Mouse (Mus musculus) ES-E14 (cell line): ENCODE measurements around the gene Fam25c. TPM values are rescaled to one million over a fixed set of nuclear protein-coding genes. Genes with fewer than 3 reads are reported as not detected.

Source experiments
- DNase-seq: peaks from one replicate; pipeline ENCODE4 v3.0.0-alpha.2; 2013; ENCODE audit warnings: low read depth, low spot score
- H3K27ac ChIP-seq: 2 replicates; pipeline ENCODE4 v1.5.1; 2012; ENCODE audit warnings: low read depth, mild to moderate bottlenecking, low read length, moderate library complexity, mixed read lengths; ENCODE audit not compliant: poor library complexity, insufficient read depth, severe bottlenecking
- H3K36me3 ChIP-seq: 2 replicates; pipeline ENCODE4 v1.6.1; 2012; ENCODE audit warnings: mild to moderate bottlenecking, low read length, moderate library complexity, mixed read lengths; ENCODE audit not compliant: control insufficient read depth, poor library complexity, insufficient read depth, severe bottlenecking
- H3K4me1 ChIP-seq, 2 experiments: fragments of 150-350 bp in 1 of 2; sonication (generic) in 1 of 2; 2 replicates each; pipeline ENCODE4 v1.6.1; 2012; ENCODE audit warnings: low read length in 2 of 2, mild to moderate bottlenecking in 1 of 2, mixed read lengths in 1 of 2; ENCODE audit not compliant: control insufficient read depth in 2 of 2, insufficient read depth in 2 of 2, poor library complexity in 1 of 2
- H3K4me3 ChIP-seq, 2 experiments: fragments of 150-350 bp in 1 of 2; sonication (generic) in 1 of 2; 2 replicates each; pipeline ENCODE4 v1.5.1; 2012; ENCODE audit warnings: low read length in 2 of 2, low read depth in 1 of 2, mild to moderate bottlenecking in 1 of 2, mixed read lengths in 1 of 2; ENCODE audit not compliant: insufficient read depth in 1 of 2, poor library complexity in 1 of 2, severe bottlenecking in 1 of 2
- H3K9ac ChIP-seq: 2 replicates; pipeline ENCODE4 v1.6.1; 2012; ENCODE audit warnings: low read depth, mild to moderate bottlenecking, low read length, mixed read lengths; ENCODE audit not compliant: poor library complexity, insufficient read depth, severe bottlenecking
- H3K9me3 ChIP-seq: fragments of 150-350 bp; sonication (generic); 2 replicates; pipeline ENCODE4 v1.6.1; 2012; ENCODE audit warnings: low read depth, mild to moderate bottlenecking, low read length; ENCODE audit not compliant: control insufficient read depth, insufficient read depth
- CHD2 ChIP-seq: IDR thresholded peaks from 2 replicates; pipeline ENCODE4 v1.6.1; 2014; ENCODE audit warnings: mild to moderate bottlenecking, low read depth, low read length, inconsistent platforms
- HCFC1 ChIP-seq: IDR thresholded peaks from 2 replicates; pipeline ENCODE4 v1.6.1; 2012; ENCODE audit warnings: low read length, inconsistent platforms, borderline replicate concordance; ENCODE audit not compliant: insufficient read depth
- MAFK ChIP-seq: IDR thresholded peaks from 2 replicates; pipeline ENCODE4 v1.6.1; 2014; ENCODE audit warnings: mild to moderate bottlenecking, low read depth, low read length, inconsistent platforms; ENCODE audit not compliant: insufficient read depth
- ZC3H11A ChIP-seq: IDR thresholded peaks from 2 replicates; pipeline ENCODE4 v1.6.1; 2012; ENCODE audit warnings: low read depth, mild to moderate bottlenecking, inconsistent platforms, low read length, borderline replicate concordance
- ZNF384 ChIP-seq: IDR thresholded peaks from 2 replicates; pipeline ENCODE4 v1.6.1; 2012; ENCODE audit warnings: low read depth, low read length, inconsistent platforms
- in situ Hi-C, 2 experiments: fragments of 600-800 bp; cut with MboI; formaldehyde crosslinking; loops; one replicate each; pipeline ENCODE4 v1.15.1; 2025; ENCODE audit warnings: low sequenced_read_pairs in 2 of 2, inconsistent platforms in 1 of 2; ENCODE audit not compliant: unreplicated experiment in 2 of 2
- total RNA-seq: library from RNA; depleted of rRNA; stranded (reverse); fragments of 300-350 nt; gene quantifications from 2 replicates; pipeline ENCODE4 v1.2.3, GENCODE M21; 2012

The Fam25c gene
- total RNA-seq, 1 experiment: 145 TPM

- in situ Hi-C loops: no loop called here
- Histone ChIP-seq H3K9ac (peak within 1 kb of the TSS; percentile 89), H3K4me3 (peak within 1 kb of the TSS; percentile 82 to 100), H3K36me3 (peaks cover 5% of the 10 kb centered on the region), H3K27ac (peak within 1 kb of the TSS; percentile 75), H3K9me3 (no peaks in the 10 kb centered on the region), H3K4me1 (peaks cover 2 to 27% of the 10 kb centered on the region in 2 experiments)
- no peak for TF ChIP-seq ZNF384
- TF ChIP-seq ZC3H11A: no peak
- no peak for TF ChIP-seq CHD2
- no peak for TF ChIP-seq MAFK
- TF ChIP-seq HCFC1: no peak
- DNase-seq: peak; percentile 80
Observed at GRCm38 (mm10) chr14:34310234-34310965, 44.8 kb downstream of the Fam25c start, which contains the start of the genes Shld2 and Glud1. Gene Shld2, minus strand, starts transcription at chr14:34310493. Gene Glud1, plus strand, starts transcription at chr14:34310727.

- Histone ChIP-seq H3K4me3 (peak overlapping the region; percentile 82), H3K9me3 (no peaks in the 10 kb centered on the region), H3K36me3 (peaks cover 5% of the 10 kb centered on the region), H3K4me1 (peaks cover 2 to 24% of the 10 kb centered on the region in 2 experiments), H3K27ac (peak overlapping the region; percentile 71), H3K9ac (peak overlapping the region; percentile 75)
- in situ Hi-C loops: no loop called here
- peak; percentile 63; the same call in 1 of the 2 replicates for TF ChIP-seq ZNF384
- TF ChIP-seq CHD2: no peak
- TF ChIP-seq ZC3H11A: no peak
- no peak for TF ChIP-seq HCFC1
- no peak for DNase-seq
Observed at GRCm38 (mm10) chr14:34309907-34310233, 45.4 kb downstream of the Fam25c start.

GRCm38 (mm10) chr14:34309266-34309665, 46.0 kb downstream of the Fam25c start:
- Histone ChIP-seq H3K4me3 (peak overlapping the region in 1 of 2 experiments; percentile 82; a peak in 3 of 4 replicates), H3K27ac (no peak overlapping the region), H3K9ac (no peak overlapping the region), H3K4me1 (peaks cover 2 to 23% of the 10 kb centered on the region in 2 experiments; a peak in 3 of 4 replicates), H3K36me3 (peaks cover 5% of the 10 kb centered on the region), H3K9me3 (no peaks in the 10 kb centered on the region)
- no peak for DNase-seq
- in situ Hi-C loops: no loop called here
- TF ChIP-seq CHD2 (no peak), MAFK (no peak), HCFC1 (no peak), ZNF384 (no peak)

DNA sequence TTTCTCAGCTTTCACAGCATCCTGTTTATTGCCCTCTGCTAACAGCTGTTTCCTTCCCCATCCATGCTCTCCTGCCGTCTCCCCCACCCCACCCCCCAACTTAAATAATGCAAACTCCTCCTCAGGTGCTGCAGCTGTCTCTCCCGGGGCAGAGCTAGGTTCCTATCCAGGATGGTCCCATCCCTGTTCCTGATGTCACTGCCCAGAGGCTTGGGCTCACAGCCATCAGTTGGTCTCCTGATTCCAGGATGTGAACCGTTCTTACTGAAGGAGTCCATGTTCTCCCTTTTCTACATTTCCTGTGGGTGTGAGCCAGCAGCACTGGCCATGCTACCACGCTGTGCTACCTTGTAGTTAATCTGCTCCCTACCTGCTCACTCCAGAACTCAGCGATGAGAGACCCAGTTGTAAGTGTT, 52.0 kb downstream of the Fam25c start:
- Histone ChIP-seq H3K27ac (peak overlapping the region; percentile 48), H3K9me3 (no peaks in the 10 kb centered on the region), H3K9ac (no peak overlapping the region), H3K36me3 (peaks cover 3% of the 10 kb centered on the region; the same call in 1 of the 2 replicates), H3K4me1 (peaks cover 14 to 15% of the 10 kb centered on the region in 2 experiments), H3K4me3 (no peak overlapping the region)
- in situ Hi-C loops: no loop called here
- DNase-seq: no peak
- TF ChIP-seq ZC3H11A (no peak), CHD2 (no peak), MAFK (no peak), ZNF384 (no peak), HCFC1 (no peak)
